In genomic region chr10:20854621-20855363, GRCm38 (mm10) we compare ENCODE assay signal across 8 mouse cellular contexts.
A peak's percentile ranks its signal among the peaks of the same experiment; 100 is the strongest.
DNase-seq lines count a peak whose midpoint lies in the region; ATAC-seq and TF ChIP-seq lines count a peak whose summit lies in the region.

No protein-coding gene starts in this region.

- 0 out of 2 replicates have a peak overlapping the region, but pooled peaks have one; percentile 0 for H3K4me3 ChIP-seq in intestine, embryonic 14.5 days (ENCODE audit: low read depth, low read length)
- no peak overlapping the region for H3K4me3 ChIP-seq in liver, embryonic 13.5 days (replicated peaks)
- no peak overlapping the region for H3K4me3 ChIP-seq in midbrain, postnatal 0 days (ENCODE audit: low read depth, low read length)

- H3K27ac ChIP-seq in intestine, embryonic 14.5 days (ENCODE audit: low read depth): no peak overlapping the region; the same call in 1 of the 2 replicates
- no peak overlapping the region for H3K27ac ChIP-seq in liver, embryonic 13.5 days
- peak overlapping the region; percentile 58 for H3K27ac ChIP-seq in midbrain, postnatal 0 days (ENCODE audit: low read depth, low read length)

- no peak for TF ChIP-seq CTCF in midbrain, postnatal 0 days (IDR thresholded peaks at IDR 0.05)

- WGBS in intestine, embryonic 14.5 days: 20% methylated on average over 14 of the region's 14 CpGs
- WGBS in liver, embryonic 13.5 days (ENCODE audit: insufficient replicate concordance): 20% methylated on average over 14 of the region's 14 CpGs
- WGBS in midbrain, postnatal 0 days: 13% methylated on average over 14 of the region's 14 CpGs

- peak overlapping the region; percentile 30 for H3K4me2 ChIP-seq in intestine, embryonic 14.5 days (ENCODE audit: low read length)
- H3K4me2 ChIP-seq in liver, embryonic 13.5 days: peak overlapping the region; percentile 28
- H3K4me2 ChIP-seq in midbrain, postnatal 0 days (ENCODE audit: low read depth, low read length, poor library complexity, severe bottlenecking): peak overlapping the region; percentile 41

- DNase-seq in heart, adult 18-20 months: peak; percentile 18 to 22
- DNase-seq in heart, adult 8-10 months (ENCODE audit: low spot score): no peak
- peak; percentile 14 to 29 for DNase-seq in cerebellum, postnatal 25 days
- DNase-seq in frontal cortex, postnatal 36 days (ENCODE audit: low spot score in 2 of 2): peak; percentile 45 to 46
- peak; percentile 62 for DNase-seq in intestine, embryonic 14.5 days (ENCODE audit: low spot score)
- no peak for DNase-seq in liver, embryonic 13.5 days
- peak; percentile 71 for DNase-seq in midbrain, postnatal 0 days (ENCODE audit: low spot score)
- DNase-seq in thymus, postnatal 14 days: peak; percentile 21

- H3K4me1 ChIP-seq in intestine, embryonic 14.5 days (replicated peaks; ENCODE audit: control insufficient read depth, insufficient read depth, low read length): peaks cover 9% of the 10 kb centered on the region; the same call in 1 of the 2 replicates
- H3K4me1 ChIP-seq in liver, embryonic 13.5 days (replicated peaks): peaks cover 10% of the 10 kb centered on the region
- H3K4me1 ChIP-seq in midbrain, postnatal 0 days (ENCODE audit: insufficient read depth, low read length): peaks cover 9% of the 10 kb centered on the region; the same call in 1 of the 2 replicates

- H3K9me3 ChIP-seq in intestine, embryonic 14.5 days (ENCODE audit: control insufficient read depth, low read length): no peaks in the 10 kb centered on the region
- H3K9me3 ChIP-seq in liver, embryonic 13.5 days (replicated peaks): no peaks in the 10 kb centered on the region
- H3K9me3 ChIP-seq in midbrain, postnatal 0 days (ENCODE audit: low read length): no peaks in the 10 kb centered on the region

- H3K27me3 ChIP-seq in intestine, embryonic 14.5 days (replicated peaks; ENCODE audit: control insufficient read depth, insufficient read depth, low read length): no peaks in the 10 kb centered on the region
- peaks cover 4% of the 10 kb centered on the region for H3K27me3 ChIP-seq in liver, embryonic 13.5 days
- no peaks in the 10 kb centered on the region for H3K27me3 ChIP-seq in midbrain, postnatal 0 days (ENCODE audit: insufficient read depth, low read length)

- 0 out of 2 replicates have a peak, but pooled peaks have one; percentile 36 for ATAC-seq in intestine, embryonic 14.5 days (replicated peaks; ENCODE audit: low FRiP score, low TSS enrichment, low read depth)
- ATAC-seq in liver, embryonic 13.5 days (ENCODE audit: low read depth): no peak
- ATAC-seq in midbrain, postnatal 0 days (ENCODE audit: low FRiP score): peak; percentile 86

- 0 out of 2 replicates have a peak overlapping the region, but pooled peaks have one; percentile 29 for H3K9ac ChIP-seq in intestine, embryonic 14.5 days (ENCODE audit: low read length)
- no peak overlapping the region for H3K9ac ChIP-seq in liver, embryonic 13.5 days
- no peak overlapping the region for H3K9ac ChIP-seq in midbrain, postnatal 0 days (replicated peaks; ENCODE audit: low read length, poor library complexity, severe bottlenecking)

- no peaks in the 10 kb centered on the region for H3K36me3 ChIP-seq in intestine, embryonic 14.5 days (ENCODE audit: control insufficient read depth, insufficient read depth, low read length)
- no peaks in the 10 kb centered on the region for H3K36me3 ChIP-seq in liver, embryonic 13.5 days
- no peaks in the 10 kb centered on the region for H3K36me3 ChIP-seq in midbrain, postnatal 0 days (ENCODE audit: insufficient read depth, low read length)

Comparison
In these comparisons a context has a peak if more than half of its experiments do, and no peak if none do; other contexts are left out.
1. DNase-seq: peak in heart, adult 18-20 months (2 of 2), cerebellum, postnatal 25 days (2 of 2), frontal cortex, postnatal 36 days (2 of 2), intestine, embryonic 14.5 days (single experiment), midbrain, postnatal 0 days (single experiment) and thymus, postnatal 14 days (single experiment); none in heart, adult 8-10 months (single experiment) and liver, embryonic 13.5 days (single experiment).
2. Peak in every context shown above with its lines, with median percentiles within 50 percentile points of each other: H3K4me2 ChIP-seq.